Mouse (Mus musculus): ENCODE measurements at regions not wholly inside any gene's neighbourhood (a gene's known extent, or its start where the extent isn't known, plus 50 kb on each side); places are given as distances from the start of the nearest gene placed in this dataset.

GRCm38 (mm10) chr19:15465063-15465760 is 481.9 kb downstream of the Psat1 start:
- peak; percentile 50 for DNase-seq

DNA sequence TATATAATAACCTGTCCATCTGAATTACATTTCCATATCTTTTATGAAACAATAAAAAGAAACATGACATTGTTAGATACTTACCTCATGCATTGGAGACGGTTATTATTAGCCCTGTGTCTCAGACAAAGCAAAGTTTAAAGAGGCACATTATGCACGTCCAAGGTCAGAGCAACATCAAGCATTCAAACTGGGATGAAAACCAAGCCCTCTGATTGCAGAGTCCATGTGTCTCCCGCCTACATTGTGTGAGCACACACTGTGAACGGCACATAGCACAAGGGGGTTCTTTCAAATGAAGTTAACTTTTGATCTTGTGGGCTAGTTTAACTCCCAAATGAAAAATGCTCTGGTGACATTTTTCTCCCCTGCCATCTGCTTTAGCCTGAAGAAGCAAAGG is 489.3 kb downstream of the Psat1 start:
- no peak for DNase-seq

DNA sequence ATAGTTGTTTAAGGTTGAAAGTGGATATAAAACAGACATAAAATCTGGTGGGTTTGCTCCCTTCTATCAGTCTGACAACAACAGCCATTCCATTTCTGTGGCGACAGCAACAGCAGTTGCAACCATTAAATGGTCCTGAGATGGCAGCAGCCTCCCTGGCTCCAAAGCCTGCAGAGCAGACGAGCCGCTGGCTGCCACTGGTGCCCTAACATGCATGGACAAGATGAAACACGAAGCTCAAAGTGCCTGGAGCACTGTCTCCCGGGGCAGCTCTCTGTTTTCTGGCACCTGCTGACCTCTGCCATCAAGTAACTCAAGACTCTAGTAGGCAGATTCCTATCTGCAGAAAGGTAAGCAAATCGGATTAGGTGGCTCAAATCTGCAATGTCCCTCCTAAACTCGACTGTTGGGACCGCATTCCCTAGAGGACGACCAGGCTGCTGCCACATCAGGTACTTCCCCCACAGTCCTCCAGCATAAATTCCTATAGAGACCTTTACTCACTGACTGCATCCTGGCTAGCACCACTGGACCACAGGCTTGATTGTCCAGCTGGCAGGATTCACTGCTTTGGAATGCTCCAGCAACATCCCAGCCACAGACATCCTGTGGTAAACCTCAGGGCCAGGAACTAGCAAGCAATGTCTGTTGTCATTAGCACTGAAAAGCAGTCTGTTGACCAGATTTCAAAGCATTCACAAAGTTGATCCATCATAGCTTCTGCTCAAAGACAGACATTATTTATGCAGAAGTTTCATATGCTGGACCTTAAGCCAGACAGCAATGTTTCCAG is 490.0 kb downstream of the Psat1 start:
- DNase-seq: peak; percentile 20

- DNase-seq: no peak
These were observed 498.1 kb downstream of the Psat1 start for GRCm38 (mm10) chr19:15448989-15449388.

DNA sequence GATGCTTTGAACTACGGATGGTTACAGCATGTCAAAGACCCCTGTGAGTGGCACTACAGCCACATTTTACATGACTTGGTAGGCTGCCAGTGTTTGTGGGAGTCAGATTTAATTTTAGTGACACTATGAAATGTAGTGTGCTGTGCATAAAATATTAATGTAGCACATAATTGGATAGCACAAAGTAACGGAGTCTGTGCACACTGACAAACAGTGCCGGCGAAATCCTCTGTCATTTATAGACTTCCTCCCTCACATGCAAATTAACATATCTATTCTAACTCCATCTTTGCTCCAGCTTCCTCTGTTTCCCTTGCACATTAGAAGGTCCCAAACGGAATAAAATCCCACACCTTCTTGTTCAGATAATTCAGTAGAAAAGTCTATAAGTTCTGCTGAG is 515.3 kb downstream of the Psat1 start:
- DNase-seq: no peak

- DNase-seq: peak; percentile 1
These were observed 525.8 kb downstream of the Psat1 start for GRCm38 (mm10) chr19:15421311-15421710.

- no peak for DNase-seq
These were observed 548.5 kb downstream of the Psat1 start for GRCm38 (mm10) chr19:15398624-15399023.

DNA sequence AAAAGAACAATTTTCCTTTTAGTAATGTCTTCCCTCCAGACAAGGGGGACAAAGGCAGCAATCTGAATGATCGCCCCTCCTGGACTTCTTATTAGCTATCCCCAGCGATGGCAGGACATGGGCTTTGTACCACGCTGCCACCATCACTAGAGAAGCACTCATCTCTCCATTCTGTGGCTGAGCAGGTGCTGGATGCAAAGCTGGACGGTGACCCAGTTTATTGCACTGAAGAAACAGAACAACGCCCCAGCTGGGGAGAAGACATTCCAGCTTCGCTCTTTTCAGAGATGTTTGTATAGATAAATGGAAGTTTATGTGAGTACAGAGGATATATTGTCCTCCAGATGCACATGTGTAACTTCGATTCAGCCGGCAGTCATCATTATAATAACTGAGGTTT is 575.5 kb downstream of the Psat1 start:
- DNase-seq: no peak

DNA sequence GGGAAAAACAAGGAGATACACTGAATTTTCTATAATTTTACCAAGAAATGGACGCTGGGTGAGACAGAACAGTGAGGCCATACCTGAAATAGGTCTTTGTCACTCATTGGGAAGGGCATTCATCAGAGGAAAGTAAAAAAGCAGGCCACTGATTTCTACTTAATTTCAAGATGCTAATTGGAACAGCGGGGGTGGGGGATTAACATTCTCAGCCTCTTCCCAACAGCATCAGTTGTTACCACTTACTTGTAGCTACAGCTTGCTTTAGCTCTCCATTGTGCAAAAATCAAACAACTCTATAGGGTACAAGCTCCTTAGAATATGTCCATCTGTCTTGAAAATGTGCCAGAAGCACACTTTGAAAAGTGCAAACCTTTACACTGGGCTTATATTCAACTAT is 580.2 kb downstream of the Psat1 start:
- DNase-seq: no peak

GRCm38 (mm10) chr19:15357181-15357580 is 590.0 kb downstream of the Psat1 start:
- no peak for DNase-seq

DNA sequence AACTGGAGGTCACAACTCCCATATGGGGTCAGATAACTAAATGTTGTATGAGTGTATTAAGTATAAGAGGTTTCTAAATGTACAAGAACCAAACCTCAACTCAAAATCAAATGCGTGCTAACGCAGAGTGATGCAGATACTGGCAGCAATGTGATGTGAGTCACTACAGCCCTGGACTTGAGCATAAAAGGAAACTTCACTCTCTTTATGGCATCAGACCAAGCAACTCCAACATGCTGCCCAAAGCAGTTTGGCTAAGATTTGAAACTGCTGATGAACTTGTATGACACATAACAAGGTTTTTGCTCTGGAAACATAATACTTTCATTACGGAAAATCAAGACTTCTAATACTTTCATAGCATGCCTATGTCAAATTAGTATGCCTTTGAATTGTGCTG is 598.8 kb downstream of the Psat1 start:
- no peak for DNase-seq

- DNase-seq: no peak
These were observed 604.9 kb downstream of the Psat1 start for GRCm38 (mm10) chr19:15342229-15342628.

DNA sequence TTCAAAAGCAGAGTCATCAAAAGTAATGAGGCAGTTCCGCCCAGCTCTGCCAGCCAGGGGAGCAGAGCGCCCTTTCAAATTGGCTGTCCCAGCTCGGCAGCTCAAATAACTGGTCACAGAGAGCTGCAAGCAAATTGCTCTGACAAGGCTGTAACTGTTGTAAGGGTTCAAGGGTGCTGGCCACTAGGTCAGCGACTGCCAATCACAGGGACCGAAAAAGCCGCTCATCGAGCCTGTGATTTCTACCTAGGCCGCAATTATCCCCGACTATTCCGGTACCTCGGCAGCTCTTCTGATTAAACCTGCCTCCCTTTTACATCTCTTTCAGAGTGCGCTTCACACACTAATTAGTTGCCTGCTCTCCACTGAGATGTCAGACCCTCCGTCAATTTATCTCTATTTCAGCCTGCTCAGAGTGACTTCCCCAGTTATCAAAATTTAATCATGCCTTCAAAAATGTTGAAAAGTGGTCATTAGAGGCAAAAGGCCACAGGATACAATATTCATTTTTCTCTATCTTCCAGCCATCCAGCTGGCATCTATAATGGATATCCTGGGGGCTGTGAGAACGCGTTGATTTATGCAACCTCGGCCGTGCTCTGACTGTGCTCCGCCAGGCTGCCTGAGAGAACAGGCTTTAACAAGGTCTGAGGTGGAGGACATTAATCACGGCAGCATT is 606.7 kb downstream of the Psat1 start:
- peak; percentile 77 for DNase-seq

GRCm38 (mm10) chr19:15339979-15340304 is 607.2 kb downstream of the Psat1 start:
- DNase-seq: no peak

- DNase-seq: no peak
These were observed 617.0 kb downstream of the Psat1 start for GRCm38 (mm10) chr19:15330155-15330554.

DNA sequence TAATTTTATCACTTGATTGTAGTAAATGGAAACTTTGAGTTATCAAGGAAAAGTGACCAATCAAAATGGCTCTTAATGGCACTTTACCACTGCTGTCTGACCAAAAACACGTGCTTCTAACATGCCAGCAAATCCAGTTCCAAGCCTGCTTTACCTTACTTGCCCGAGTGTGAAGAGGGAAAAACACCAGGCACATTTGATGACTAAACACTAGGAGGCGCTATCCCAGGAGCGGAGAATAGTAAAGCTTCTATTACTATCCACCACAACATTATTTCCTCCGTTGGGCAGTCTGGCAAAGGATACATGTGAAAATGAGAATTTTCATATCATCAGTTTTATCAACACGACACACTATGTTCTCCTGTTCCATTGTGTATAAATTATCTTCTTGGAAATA is 647.7 kb downstream of the Psat1 start:
- DNase-seq: peak; percentile 39

GRCm38 (mm10) chr19:15285016-15285415 is 662.1 kb downstream of the Psat1 start:
- no peak for DNase-seq

DNA sequence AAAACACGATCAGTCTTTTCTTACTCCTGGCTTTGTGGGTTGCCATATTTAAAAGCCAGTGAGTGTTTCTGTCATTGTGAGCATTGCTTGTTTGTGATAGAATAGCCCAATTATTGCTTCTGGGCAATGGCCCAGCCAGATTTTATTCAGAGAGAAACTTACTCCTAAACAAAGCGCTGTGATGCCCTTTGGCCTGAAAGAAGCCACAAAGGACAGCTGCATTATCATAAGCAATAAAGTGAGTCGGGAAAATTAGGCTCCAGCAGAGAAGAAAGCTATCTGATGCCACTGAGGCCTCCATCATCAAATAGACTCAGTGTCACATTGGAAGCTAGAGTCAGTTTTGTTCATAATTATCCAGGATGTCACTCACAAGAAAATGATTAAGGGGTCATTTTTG is 644.9 kb upstream of the Tle4 start:
- no peak for DNase-seq

DNA sequence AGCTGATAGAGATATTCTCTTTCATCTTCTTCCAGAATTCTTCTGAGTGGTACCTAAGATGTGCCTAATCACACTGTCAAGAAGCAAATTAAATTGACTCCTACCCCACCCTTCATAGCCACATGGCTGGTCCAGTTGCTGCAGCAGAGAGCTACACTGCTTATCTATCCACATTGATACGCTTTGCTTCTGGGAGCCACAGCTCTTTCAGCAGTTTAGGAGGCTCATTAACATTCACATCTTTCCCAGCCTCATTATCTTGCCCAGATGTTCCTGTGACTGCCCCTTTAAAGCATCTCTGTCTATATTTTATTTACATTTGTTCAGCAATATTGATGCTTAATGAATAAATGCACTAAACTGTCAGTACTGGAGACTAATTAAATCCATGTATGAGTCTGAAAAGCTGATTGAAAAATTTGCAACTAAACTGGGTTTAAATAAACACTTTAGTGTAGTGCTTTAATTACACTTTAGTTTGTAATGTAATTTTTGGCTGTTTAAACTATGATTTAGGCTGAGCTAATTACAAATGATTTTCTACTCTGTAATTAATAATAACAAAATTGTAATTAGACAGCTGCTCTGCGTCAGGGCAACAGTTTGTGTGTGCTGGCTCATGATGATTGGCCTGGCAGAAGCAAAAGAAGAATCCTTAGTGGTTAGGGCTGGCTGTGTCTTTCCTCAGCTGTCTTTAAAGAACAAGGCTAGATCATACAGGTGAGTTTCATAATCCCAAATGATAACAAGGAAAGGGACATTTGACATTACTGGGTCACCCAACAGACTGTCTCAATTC is 632.5 kb upstream of the Tle4 start:
- no peak for DNase-seq

DNA sequence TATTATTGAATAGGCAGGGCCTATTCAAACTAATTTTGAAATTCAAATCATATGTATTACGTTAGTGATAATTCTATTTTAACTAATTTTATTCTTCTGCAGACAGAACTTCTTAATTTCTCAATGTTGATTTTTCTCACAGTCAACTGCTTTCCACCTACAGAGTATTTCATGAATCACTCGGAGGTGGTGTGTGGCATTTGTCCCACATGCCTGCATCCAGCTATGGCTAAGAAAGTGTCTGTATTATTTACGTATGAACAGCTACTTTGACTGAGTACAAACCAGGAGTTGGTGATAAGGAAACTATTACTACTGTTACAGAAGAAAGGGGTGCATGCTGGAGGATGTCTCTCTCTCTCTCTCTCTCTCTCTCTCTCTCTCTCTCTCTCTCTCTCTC is 619.5 kb upstream of the Tle4 start:
- no peak for DNase-seq

GRCm38 (mm10) chr19:15214651-15215050 is 616.8 kb upstream of the Tle4 start:
- no peak for DNase-seq

DNA sequence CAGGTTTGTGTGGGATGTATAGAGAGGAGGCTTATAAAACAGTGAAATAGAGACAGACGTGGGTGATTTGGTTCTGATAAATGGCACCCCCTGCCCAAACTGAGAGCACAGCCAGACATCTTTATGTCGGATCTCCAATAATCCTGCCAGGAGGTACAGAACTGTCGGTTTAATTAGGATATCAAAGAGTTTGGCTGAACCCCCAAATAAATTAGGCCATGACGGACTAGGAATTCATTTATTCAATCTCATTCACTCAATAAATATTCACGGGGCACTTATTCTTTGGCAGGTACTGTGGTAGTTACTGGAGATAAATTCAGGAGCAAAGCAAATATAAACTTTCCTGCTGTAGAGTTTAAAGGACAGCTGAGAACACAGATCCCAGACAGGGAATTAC is 615.0 kb upstream of the Tle4 start:
- no peak for DNase-seq

DNA sequence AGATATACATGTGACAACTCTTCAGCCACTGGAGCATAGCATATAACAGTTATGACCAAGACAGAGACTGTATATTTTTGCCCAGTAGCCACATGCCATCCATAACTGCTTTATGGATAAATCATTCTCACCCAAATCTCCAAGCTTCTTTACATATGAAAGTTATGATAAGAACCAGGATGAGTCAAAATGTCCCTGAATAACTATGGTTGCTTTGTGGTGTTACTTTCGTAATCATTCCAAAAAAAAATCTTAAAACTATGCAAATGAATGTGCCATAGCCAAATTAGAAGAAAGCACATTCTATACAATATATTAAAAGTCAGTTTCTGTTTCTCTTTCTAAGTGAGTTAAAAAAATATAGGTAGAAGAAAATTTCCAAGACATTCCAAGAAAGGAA is 605.2 kb upstream of the Tle4 start:
- no peak for DNase-seq

Data from embryo, embryonic 11 days (tissue).